Mouse (Mus musculus) cerebellum, adult 2 months (tissue): ENCODE measurements at regions not wholly inside any gene's neighbourhood (a gene's known extent, or its start where the extent isn't known, plus 50 kb on each side); places are given as distances from the start of the nearest gene placed in this dataset.

ENCODE experiments used
- CTCF ChIP-seq: fragments of 200-500 bp; IDR thresholded peaks from 2 replicates; pipeline ENCODE4 v1.5.1; 2011; ENCODE audit warnings: low read depth, mild to moderate bottlenecking, control low read depth, low read length, moderate library complexity, borderline replicate concordance; ENCODE audit not compliant: insufficient read depth
- POLR2A ChIP-seq: fragments of 200-500 bp; IDR thresholded peaks from 2 replicates; pipeline ENCODE4 v1.6.1; 2011; ENCODE audit warnings: low read length, control low read depth, borderline replicate concordance; ENCODE audit not compliant: insufficient read depth

- no peak for TF ChIP-seq CTCF
- TF ChIP-seq POLR2A: no peak
These were observed 122.8 kb upstream of the Tnfaip3 start for GRCm38 (mm10) chr10:19138258-19138657.
